Mouse (Mus musculus) retina, postnatal 7 days (tissue): ENCODE data around the gene Tas2r144.
A peak's percentile ranks its signal among the peaks of the same experiment; 100 is the strongest.

Source experiments
- DNase-seq: peaks from one replicate; pipeline ENCODE4 v3.0.0-alpha.2; 2012; ENCODE audit warnings: low read depth, low spot score

Tas2r144 gene

GRCm38 (mm10) chr6:42264626-42265312 is 49.6 kb downstream of the Tas2r144 start, which contains the start of gene Casp2:
Gene Casp2, plus strand, starts transcription at chr6:42264985.
- peak; percentile 99 for DNase-seq
